ENCODE assay signal across 22 mouse cellular contexts in the genomic region with DNA sequence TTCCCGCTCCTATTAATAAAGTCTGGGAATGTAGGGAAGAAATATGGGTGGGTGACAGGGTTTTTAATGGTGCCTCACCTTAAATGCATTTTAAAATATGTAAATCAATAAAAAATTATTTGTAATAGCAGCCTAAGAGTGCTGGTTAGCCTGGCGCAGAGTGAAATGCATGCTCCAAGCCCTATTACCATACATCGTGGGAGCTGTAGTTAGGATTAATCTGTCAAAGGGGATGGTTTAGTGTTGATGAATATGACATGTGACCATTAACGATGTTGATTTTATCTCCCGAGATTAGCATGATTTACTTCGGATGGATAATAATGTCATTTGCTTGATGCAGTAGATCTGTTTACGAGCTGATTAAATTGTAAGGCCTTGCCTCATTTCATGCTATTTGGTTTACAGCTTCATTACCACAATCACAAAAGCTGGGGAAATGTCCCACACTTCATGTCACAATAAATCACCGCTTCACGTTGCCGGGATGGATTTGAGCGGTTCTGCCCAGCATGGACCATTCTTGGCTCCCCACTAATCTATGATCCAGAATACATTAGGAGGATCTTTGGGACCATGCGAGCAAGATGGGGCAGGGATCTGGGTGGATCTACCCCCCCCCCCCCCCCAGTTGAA. TPM values are rescaled to one million over a fixed set of nuclear protein-coding genes. Genes with fewer than 3 reads are reported as not detected.
DNase-seq lines count a peak whose midpoint lies in the region; ATAC-seq and TF ChIP-seq lines count a peak whose summit lies in the region.
"Had no signal": no experiment of that assay in that cellular context is flagged by ENCODE, and none has a peak within 500 bp of the region (broad histone marks: within the 10 kb centered on the region; RNA-seq: fewer than 3 reads in every experiment).

No protein-coding gene starts in this region.

- H3K27me3 ChIP-seq in midbrain, embryonic 15.5 days (replicated peaks), result no peaks in the 10 kb centered on the region
- H3K27me3 ChIP-seq in midbrain, embryonic 16.5 days (ENCODE audit: control insufficient read depth, insufficient read depth, low read depth, low read length), result peaks cover 4% of the 10 kb centered on the region; the same call in 1 of the 2 replicates
- no peaks in the 10 kb centered on the region; the same call in 1 of the 2 replicates for H3K27me3 ChIP-seq in midbrain, postnatal 0 days (ENCODE audit: insufficient read depth, low read length)
- no peaks in the 10 kb centered on the region for H3K27me3 ChIP-seq in stomach, postnatal 0 days (ENCODE audit: control insufficient read depth, insufficient read depth, low read length)
- H3K27me3 ChIP-seq: embryonic facial prominence, embryonic 15.5 days; lung, embryonic 15.5 days; Patski had no signal

- H3K27ac ChIP-seq in midbrain, embryonic 15.5 days, result no peak overlapping the region
- no peak overlapping the region for H3K27ac ChIP-seq in midbrain, embryonic 16.5 days (ENCODE audit: low read length)
- no peak overlapping the region for H3K27ac ChIP-seq in midbrain, postnatal 0 days (ENCODE audit: low read depth, low read length)
- no peak overlapping the region for H3K27ac ChIP-seq in stomach, postnatal 0 days (replicated peaks)
- H3K27ac ChIP-seq: embryonic facial prominence, embryonic 15.5 days; kidney, embryonic 15.5 days; limb, embryonic 13.5 days; liver, embryonic 13.5 days; lung, embryonic 15.5 days; midbrain, embryonic 12.5 days had no signal

- no peak for TF ChIP-seq CTCF in midbrain, postnatal 0 days (IDR thresholded peaks at IDR 0.05)
- TF ChIP-seq CTCF in stomach, postnatal 0 days (IDR thresholded peaks at IDR 0.05; ENCODE audit: low read depth), result no peak

- no peak overlapping the region for H3K4me2 ChIP-seq in midbrain, embryonic 15.5 days
- H3K4me2 ChIP-seq in midbrain, embryonic 16.5 days (ENCODE audit: low read length), result no peak overlapping the region
- no peak overlapping the region for H3K4me2 ChIP-seq in midbrain, postnatal 0 days (ENCODE audit: low read depth, low read length, poor library complexity, severe bottlenecking)
- H3K4me2 ChIP-seq in stomach, postnatal 0 days (replicated peaks; ENCODE audit: low read depth), result no peak overlapping the region
- H3K4me2 ChIP-seq: embryonic facial prominence, embryonic 15.5 days; kidney, embryonic 15.5 days; limb, embryonic 13.5 days; liver, embryonic 13.5 days; lung, embryonic 15.5 days; midbrain, embryonic 12.5 days had no signal

- H3K9ac ChIP-seq in midbrain, embryonic 15.5 days, result no peak overlapping the region
- no peak overlapping the region for H3K9ac ChIP-seq in midbrain, embryonic 16.5 days (ENCODE audit: low read depth, low read length)
- no peak overlapping the region for H3K9ac ChIP-seq in midbrain, postnatal 0 days (replicated peaks; ENCODE audit: low read length, poor library complexity, severe bottlenecking)
- no peak overlapping the region for H3K9ac ChIP-seq in stomach, postnatal 0 days (ENCODE audit: low read length)
- H3K9ac ChIP-seq: embryonic facial prominence, embryonic 15.5 days; kidney, embryonic 15.5 days; limb, embryonic 13.5 days; liver, embryonic 13.5 days; lung, embryonic 15.5 days; midbrain, embryonic 12.5 days had no signal

- H3K4me3 ChIP-seq in midbrain, embryonic 15.5 days, result no peak overlapping the region
- H3K4me3 ChIP-seq in midbrain, embryonic 16.5 days (ENCODE audit: low read depth, low read length), result no peak overlapping the region
- no peak overlapping the region for H3K4me3 ChIP-seq in midbrain, postnatal 0 days (ENCODE audit: low read depth, low read length)
- no peak overlapping the region for H3K4me3 ChIP-seq in stomach, postnatal 0 days (ENCODE audit: low read depth, low read length)
- H3K4me3 ChIP-seq: embryonic facial prominence, embryonic 15.5 days; kidney, embryonic 15.5 days; limb, embryonic 13.5 days; liver, embryonic 13.5 days; lung, embryonic 15.5 days; midbrain, embryonic 12.5 days had no signal

- no peaks in the 10 kb centered on the region for H3K36me3 ChIP-seq in midbrain, embryonic 15.5 days (replicated peaks)
- H3K36me3 ChIP-seq in midbrain, embryonic 16.5 days (ENCODE audit: control insufficient read depth, insufficient read depth, low read length), result no peaks in the 10 kb centered on the region
- no peaks in the 10 kb centered on the region for H3K36me3 ChIP-seq in midbrain, postnatal 0 days (ENCODE audit: insufficient read depth, low read length)
- no peaks in the 10 kb centered on the region for H3K36me3 ChIP-seq in stomach, postnatal 0 days (ENCODE audit: control insufficient read depth, insufficient read depth, low read length)
- H3K36me3 ChIP-seq: embryonic facial prominence, embryonic 15.5 days; kidney, embryonic 15.5 days; limb, embryonic 13.5 days; liver, embryonic 13.5 days; lung, embryonic 15.5 days; midbrain, embryonic 12.5 days had no signal

- ATAC-seq in midbrain, embryonic 15.5 days (replicated peaks), result 0 out of 2 replicates have a peak, but pooled peaks have one; percentile 63
- ATAC-seq in midbrain, embryonic 16.5 days, result no peak
- no peak for ATAC-seq in midbrain, postnatal 0 days (ENCODE audit: low FRiP score)
- no peak for ATAC-seq in stomach, postnatal 0 days (ENCODE audit: low FRiP score, low TSS enrichment)
- ATAC-seq in activated CD4-positive, CD25-positive, alpha-beta regulatory T cell, adult 4 months, result no peak
- ATAC-seq: intestine, embryonic 16.5 days; Patski had no signal

- H3K9me3 ChIP-seq in midbrain, embryonic 15.5 days, result no peaks in the 10 kb centered on the region
- no peaks in the 10 kb centered on the region for H3K9me3 ChIP-seq in midbrain, embryonic 16.5 days (replicated peaks; ENCODE audit: control insufficient read depth, low read length, poor library complexity, severe bottlenecking)
- no peaks in the 10 kb centered on the region for H3K9me3 ChIP-seq in midbrain, postnatal 0 days (ENCODE audit: low read length)
- no peaks in the 10 kb centered on the region for H3K9me3 ChIP-seq in stomach, postnatal 0 days (ENCODE audit: control insufficient read depth, low read length)
- H3K9me3 ChIP-seq: embryonic facial prominence, embryonic 15.5 days; kidney, embryonic 15.5 days; liver, embryonic 13.5 days; lung, embryonic 15.5 days; midbrain, embryonic 12.5 days had no signal

- no peak for TF ChIP-seq EP300 in stomach, postnatal 0 days (optimal IDR thresholded peaks at IDR 0.05)

- WGBS in midbrain, embryonic 15.5 days, result 31% methylated on average over 12 of the region's 12 CpGs
- WGBS in midbrain, embryonic 16.5 days, result 33% methylated on average over 12 of the region's 12 CpGs
- WGBS in midbrain, postnatal 0 days, result 40% methylated on average over 12 of the region's 12 CpGs
- 55% methylated on average over 12 of the region's 12 CpGs for WGBS in stomach, postnatal 0 days

- H3K4me1 ChIP-seq in midbrain, embryonic 15.5 days, result no peaks in the 10 kb centered on the region
- no peaks in the 10 kb centered on the region for H3K4me1 ChIP-seq in midbrain, embryonic 16.5 days (ENCODE audit: control insufficient read depth, insufficient read depth, low read length)
- no peaks in the 10 kb centered on the region for H3K4me1 ChIP-seq in midbrain, postnatal 0 days (ENCODE audit: insufficient read depth, low read length)
- H3K4me1 ChIP-seq in stomach, postnatal 0 days (replicated peaks; ENCODE audit: control insufficient read depth, insufficient read depth), result no peaks in the 10 kb centered on the region
- H3K4me1 ChIP-seq: embryonic facial prominence, embryonic 15.5 days; liver, embryonic 13.5 days; lung, embryonic 15.5 days had no signal

- peak; percentile 12 for DNase-seq in embryo, embryonic 10.5 days (ENCODE audit: low spot score)
- no peak for DNase-seq in embryo, embryonic 11 days
- DNase-seq in midbrain, postnatal 0 days (ENCODE audit: low spot score), result peak; percentile 20
- no peak for DNase-seq in stomach, postnatal 0 days (ENCODE audit: low spot score)
- no peak for DNase-seq in left cerebral cortex, adult 9 months (ENCODE audit: low spot score in 2 of 2)
- DNase-seq: adrenal gland, postnatal 14 days; cerebellum, adult 11 months; cerebellum, postnatal 10 days; gastrocnemius, postnatal 36 days; liver, embryonic 13.5 days; lung, postnatal 4 days; thymus, postnatal 36 days had no signal

RNA-seq across cellular contexts. Expression of gene Zfp503, which starts 21.9 kb away (rescaled TPM):
- 5.8 and 5.9 TPM in 2 replicates for polyA plus RNA-seq in midbrain, embryonic 15.5 days (2015; fragmentation: Nextera tagmentation; extraction: Ambion mirVana)
- 4.0 and 4.4 TPM in 2 replicates for polyA plus RNA-seq in midbrain, embryonic 16.5 days (2015; fragmentation: Nextera tagmentation; extraction: Ambion mirVana)
- 9.1 and 10.1 TPM in 2 replicates for total RNA-seq in midbrain, postnatal 0 days (2014; rRNA removed)
- 4.2 and 4.3 TPM in 2 replicates for polyA plus RNA-seq in midbrain, postnatal 0 days (2015; fragmentation: Nextera tagmentation; extraction: Ambion mirVana)
- polyA plus RNA-seq in stomach, postnatal 0 days (2015; fragmentation: Nextera tagmentation; extraction: Ambion mirVana), result 10.0 and 11.3 TPM in 2 replicates
- not detected for polyA plus RNA-seq in activated CD4-positive, CD25-positive, alpha-beta regulatory T cell, adult 4 months (2017; shearing (Covaris generic))

RNA-seq across cellular contexts. Expression of gene Lrmda, which starts 52.0 kb away (rescaled TPM):
- 0.31 and 0.32 TPM in 2 replicates for polyA plus RNA-seq in midbrain, embryonic 15.5 days (2015; fragmentation: Nextera tagmentation; extraction: Ambion mirVana)
- 0.34 TPM in 1 of 2 replicates, not detected in the other for polyA plus RNA-seq in midbrain, embryonic 16.5 days (2015; fragmentation: Nextera tagmentation; extraction: Ambion mirVana)
- total RNA-seq in midbrain, postnatal 0 days (2014; rRNA removed), result not detected in 2 replicates
- 0.34 and 0.35 TPM in 2 replicates for polyA plus RNA-seq in midbrain, postnatal 0 days (2015; fragmentation: Nextera tagmentation; extraction: Ambion mirVana)
- 0.39 and 0.46 TPM in 2 replicates for polyA plus RNA-seq in stomach, postnatal 0 days (2015; fragmentation: Nextera tagmentation; extraction: Ambion mirVana)
- not detected for polyA plus RNA-seq in activated CD4-positive, CD25-positive, alpha-beta regulatory T cell, adult 4 months (2017; shearing (Covaris generic))
- polyA plus RNA-seq: midbrain, embryonic 12.5 days had no signal

Comparison
In these comparisons a context has a peak if more than half of its experiments do, and no peak if none do; other contexts are left out.
1. DNase-seq: peak in embryo, embryonic 10.5 days (single experiment) and midbrain, postnatal 0 days (single experiment); none in embryo, embryonic 11 days (single experiment), stomach, postnatal 0 days (single experiment) and left cerebral cortex, adult 9 months (0 of 2).